Mouse (Mus musculus): Measurements from ENCODE around the gene Axin2. TPM values are rescaled to one million over a fixed set of nuclear protein-coding genes. Genes with fewer than 3 reads are reported as not detected.

Axin2 gene
- polyA plus RNA-seq, 1 experiment from 2014 or later: 20.3 TPM

- WGBS: 62% methylated on average over 7 of the region's 7 CpGs
- ATAC-seq (ENCODE audit: insufficient number of reproducible peaks, low FRiP score, low TSS enrichment, low read depth): no peak
- no peak overlapping the region for H3K4me3 ChIP-seq
- no peaks in the 10 kb centered on the region for H3K27me3 ChIP-seq
- H3K4me1 ChIP-seq: peaks cover 11% of the 10 kb centered on the region; the same call in 1 of the 2 replicates
- no peak overlapping the region for H3K27ac ChIP-seq
- no peaks in the 10 kb centered on the region for H3K36me3 ChIP-seq
- no peaks in the 10 kb centered on the region for H3K9me3 ChIP-seq
- no peak overlapping the region for H3K9ac ChIP-seq
- H3K4me2 ChIP-seq: no peak overlapping the region
Measured at GRCm38 (mm10) chr11:108985836-108986235, 65.7 kb downstream of the Axin2 start.

DNA sequence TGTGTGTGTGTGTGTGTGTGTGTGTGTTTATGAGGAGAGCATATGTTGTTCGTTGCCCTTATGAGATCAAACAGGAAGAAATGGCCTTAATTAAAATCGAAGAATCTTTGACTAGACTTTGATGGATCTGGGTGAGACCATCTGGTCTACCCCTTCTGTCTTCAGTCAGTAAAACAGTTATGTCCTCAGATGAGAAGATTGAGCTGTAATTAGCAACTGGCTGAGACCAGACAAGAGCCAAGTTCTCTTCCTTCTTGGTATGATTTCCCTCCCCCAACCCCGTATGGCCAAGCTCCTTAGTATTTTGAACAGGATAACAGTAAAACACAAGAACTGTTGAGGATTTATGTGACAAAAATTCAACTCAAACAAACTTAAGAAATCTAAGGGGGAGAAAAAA is 67.1 kb downstream of the Axin2 start:
- Histone ChIP-seq H3K4me3 (no peak overlapping the region), H3K4me1 (peaks cover 4% of the 10 kb centered on the region; the same call in 1 of the 2 replicates), H3K4me2 (no peak overlapping the region), H3K9ac (no peak overlapping the region), H3K27ac (no peak overlapping the region), H3K36me3 (no peaks in the 10 kb centered on the region), H3K9me3 (no peaks in the 10 kb centered on the region), H3K27me3 (no peaks in the 10 kb centered on the region)
- WGBS: 38% methylated on average over 3 of the region's 3 CpGs
- ATAC-seq (ENCODE audit: insufficient number of reproducible peaks, low FRiP score, low TSS enrichment, low read depth): no peak

GRCm38 (mm10) chr11:108987705-108988104 is 67.6 kb downstream of the Axin2 start:
- WGBS: 81% methylated on average over 4 of the region's 4 CpGs
- Histone ChIP-seq H3K9ac (no peak overlapping the region), H3K36me3 (no peaks in the 10 kb centered on the region), H3K9me3 (no peaks in the 10 kb centered on the region), H3K27ac (no peak overlapping the region), H3K4me1 (peaks cover 4% of the 10 kb centered on the region; the same call in 1 of the 2 replicates), H3K4me3 (no peak overlapping the region), H3K27me3 (no peaks in the 10 kb centered on the region), H3K4me2 (no peak overlapping the region)
- no peak for ATAC-seq (ENCODE audit: insufficient number of reproducible peaks, low FRiP score, low TSS enrichment, low read depth)

DNA sequence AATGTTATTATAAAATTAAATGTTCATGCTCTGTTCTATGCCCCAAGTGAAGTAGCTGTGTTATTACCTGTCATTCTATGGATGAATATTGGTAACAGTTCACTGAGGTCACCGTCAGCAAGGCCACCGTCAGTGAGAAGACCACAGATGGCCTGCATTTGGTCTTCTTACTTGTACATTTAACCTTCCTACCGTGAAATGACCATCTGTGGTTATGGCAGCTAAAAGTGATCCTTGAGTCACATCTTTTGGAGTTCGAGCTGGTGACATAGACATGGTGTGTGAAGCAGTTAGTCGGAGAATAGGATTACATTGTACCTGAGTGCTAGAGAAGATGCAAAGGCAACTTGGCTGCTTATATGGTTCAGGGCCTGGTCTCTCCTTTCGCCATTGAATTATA is 68.1 kb downstream of the Axin2 start:
- Histone ChIP-seq H3K4me1 (peaks cover 4% of the 10 kb centered on the region; the same call in 1 of the 2 replicates), H3K27me3 (no peaks in the 10 kb centered on the region), H3K4me3 (no peak overlapping the region), H3K27ac (no peak overlapping the region), H3K4me2 (no peak overlapping the region), H3K9ac (no peak overlapping the region), H3K36me3 (no peaks in the 10 kb centered on the region), H3K9me3 (no peaks in the 10 kb centered on the region)
- 87% methylated on average over 6 of the region's 6 CpGs for WGBS
- no peak for ATAC-seq (ENCODE audit: insufficient number of reproducible peaks, low FRiP score, low TSS enrichment, low read depth)

DNA sequence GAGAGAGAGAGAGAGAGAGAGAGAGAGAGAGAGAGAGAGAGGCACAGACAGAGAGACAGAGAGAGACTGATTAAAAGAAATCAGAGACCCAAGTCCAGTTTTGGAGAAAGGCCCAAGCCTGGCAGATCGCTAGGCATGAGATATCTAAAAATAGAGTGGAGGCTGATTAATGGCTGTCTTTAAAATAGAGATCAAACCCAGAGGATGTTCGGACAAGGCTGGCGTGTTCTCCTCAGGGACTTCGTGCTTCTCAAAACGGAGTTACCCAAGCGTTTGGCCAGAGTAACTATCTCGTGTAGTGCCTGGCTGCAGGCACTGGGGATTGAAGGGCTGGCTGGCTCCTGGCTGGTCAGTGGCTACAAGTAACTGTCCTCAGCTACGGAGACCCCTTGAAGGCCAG is 69.8 kb downstream of the Axin2 start:
- no peak overlapping the region for H3K4me3 ChIP-seq
- H3K9me3 ChIP-seq: no peaks in the 10 kb centered on the region
- no peak overlapping the region for H3K9ac ChIP-seq
- H3K27ac ChIP-seq: no peak overlapping the region
- 72% methylated on average over 8 of the region's 8 CpGs for WGBS
- H3K27me3 ChIP-seq: no peaks in the 10 kb centered on the region
- H3K4me2 ChIP-seq: no peak overlapping the region
- no peaks in the 10 kb centered on the region; the same call in 1 of the 2 replicates for H3K4me1 ChIP-seq
- H3K36me3 ChIP-seq: no peaks in the 10 kb centered on the region
- ATAC-seq (ENCODE audit: insufficient number of reproducible peaks, low FRiP score, low TSS enrichment, low read depth): no peak

DNA sequence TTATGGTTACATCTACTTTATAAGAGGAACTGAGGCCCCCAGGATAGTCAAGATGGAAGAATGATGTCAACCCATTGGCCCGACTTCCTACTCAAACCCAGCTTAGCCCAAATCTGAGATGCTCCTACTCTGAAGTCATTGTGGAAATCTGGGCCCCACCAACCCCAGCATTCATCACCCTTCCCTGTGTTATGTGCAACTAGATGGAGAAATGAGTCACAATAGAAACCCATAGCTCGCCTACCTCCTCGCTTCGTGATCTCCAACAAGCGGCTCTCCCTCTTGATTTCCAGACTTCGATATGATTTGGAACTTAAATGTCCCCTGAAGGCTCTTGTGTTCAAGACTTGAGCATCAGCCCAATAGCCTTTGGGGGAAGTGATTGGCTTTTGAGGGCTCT is 73.3 kb downstream of the Axin2 start:
- Histone ChIP-seq H3K4me3 (no peak overlapping the region), H3K4me2 (no peak overlapping the region), H3K4me1 (no peaks in the 10 kb centered on the region), H3K9me3 (no peaks in the 10 kb centered on the region), H3K9ac (no peak overlapping the region), H3K36me3 (no peaks in the 10 kb centered on the region), H3K27ac (no peak overlapping the region), H3K27me3 (no peaks in the 10 kb centered on the region)
- WGBS: 96% methylated on average over 6 of the region's 6 CpGs
- no peak for ATAC-seq (ENCODE audit: insufficient number of reproducible peaks, low FRiP score, low TSS enrichment, low read depth)

DNA sequence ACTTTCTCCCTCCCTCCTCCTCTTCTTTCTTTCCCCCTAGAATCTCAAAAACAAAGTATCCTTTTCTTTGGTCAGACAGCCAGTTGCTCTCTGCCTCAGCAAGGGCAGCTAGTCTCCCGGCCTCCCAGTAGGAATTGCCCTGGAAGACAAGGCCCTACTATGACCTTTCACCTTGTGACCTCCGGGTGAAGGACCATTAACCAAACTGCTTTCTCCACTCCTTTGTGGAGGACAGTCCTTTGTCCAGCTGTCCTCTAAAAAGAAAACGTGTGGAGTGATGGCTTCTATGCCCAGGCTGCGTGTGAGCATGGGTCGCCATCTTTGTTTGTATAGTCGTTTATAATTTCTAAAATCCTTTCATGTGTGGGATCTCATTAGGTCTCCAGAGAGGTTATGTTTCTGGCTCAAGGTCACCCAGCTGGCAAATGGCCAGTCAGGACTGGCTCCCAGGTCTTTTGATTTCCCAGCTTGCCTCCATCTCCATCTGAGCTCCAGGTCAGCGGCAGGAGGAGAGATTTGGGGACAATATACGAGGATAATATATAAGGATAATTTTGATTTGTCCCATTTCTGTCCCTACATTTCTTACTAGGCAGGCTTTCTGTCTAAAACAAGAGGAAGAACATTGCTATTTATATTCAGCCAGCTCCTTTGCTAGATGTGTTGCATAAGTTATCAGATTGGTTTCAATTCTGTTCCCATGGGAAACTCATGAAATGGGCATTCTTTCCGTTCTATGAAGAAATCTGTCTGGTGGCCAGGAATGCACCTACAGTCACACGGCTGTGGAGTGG is 75.2 kb downstream of the Axin2 start:
- H3K9me3 ChIP-seq: no peaks in the 10 kb centered on the region
- H3K4me3 ChIP-seq: no peak overlapping the region
- H3K4me1 ChIP-seq: no peaks in the 10 kb centered on the region
- no peak for ATAC-seq (ENCODE audit: insufficient number of reproducible peaks, low FRiP score, low TSS enrichment, low read depth)
- 73% methylated on average over 10 of the region's 10 CpGs for WGBS
- H3K27me3 ChIP-seq: no peaks in the 10 kb centered on the region
- no peak overlapping the region for H3K9ac ChIP-seq
- H3K27ac ChIP-seq: no peak overlapping the region
- H3K36me3 ChIP-seq: no peaks in the 10 kb centered on the region
- H3K4me2 ChIP-seq: no peak overlapping the region

DNA sequence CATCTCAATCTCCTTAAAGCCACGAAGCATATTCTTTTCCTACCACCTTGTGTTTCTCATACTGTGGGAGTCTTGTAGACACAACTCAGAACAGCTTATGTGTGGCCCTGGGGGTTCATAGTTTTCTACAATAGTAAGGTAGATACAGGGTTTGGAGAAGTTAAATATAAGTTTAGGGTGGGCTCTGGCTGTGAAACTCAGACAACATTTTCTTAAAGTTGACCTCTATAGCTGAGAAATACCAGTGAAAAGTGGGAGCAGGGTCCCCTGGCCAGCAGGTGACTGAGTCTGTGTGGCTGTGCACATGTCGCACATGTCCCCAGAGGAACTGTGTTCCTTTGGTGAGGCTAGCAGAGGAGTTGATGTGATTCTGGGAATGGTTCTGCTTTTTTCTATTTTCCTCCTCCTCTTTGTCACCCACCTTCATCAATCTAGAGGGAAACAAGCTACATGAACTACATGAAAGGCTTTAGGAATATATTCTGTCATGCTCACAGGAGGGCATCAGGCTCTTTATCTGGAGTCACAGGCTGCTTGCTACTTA is 75.9 kb downstream of the Axin2 start:
- WGBS: 80% methylated on average over 2 of the region's 2 CpGs
- Histone ChIP-seq H3K4me2 (no peak overlapping the region), H3K27me3 (no peaks in the 10 kb centered on the region), H3K27ac (no peak overlapping the region), H3K4me1 (no peaks in the 10 kb centered on the region), H3K9ac (no peak overlapping the region), H3K9me3 (no peaks in the 10 kb centered on the region), H3K4me3 (no peak overlapping the region), H3K36me3 (no peaks in the 10 kb centered on the region)
- ATAC-seq (ENCODE audit: insufficient number of reproducible peaks, low FRiP score, low TSS enrichment, low read depth): no peak

DNA sequence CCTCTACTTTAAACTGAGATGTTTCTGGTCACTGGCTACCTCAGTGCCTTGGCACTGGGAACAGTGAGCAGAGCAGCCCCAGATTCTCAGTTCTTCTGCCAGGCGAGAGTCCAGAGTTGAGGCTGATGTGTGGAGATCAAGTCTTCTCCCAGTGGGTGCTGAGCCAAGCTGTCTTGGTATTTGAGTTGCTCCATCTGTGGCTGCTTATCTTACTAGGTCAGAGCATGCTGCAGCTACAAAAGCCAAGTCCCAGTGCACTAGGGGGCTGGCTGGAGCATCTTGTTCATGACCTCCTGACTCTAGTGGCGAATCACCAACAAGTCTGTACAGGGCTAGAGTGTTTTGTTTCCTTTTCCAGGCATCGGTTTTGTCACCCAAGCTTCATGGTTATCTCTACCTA is 77.7 kb downstream of the Axin2 start:
- H3K36me3 ChIP-seq: no peaks in the 10 kb centered on the region
- no peak overlapping the region for H3K27ac ChIP-seq
- H3K9ac ChIP-seq: no peak overlapping the region
- H3K9me3 ChIP-seq: no peaks in the 10 kb centered on the region
- H3K4me2 ChIP-seq: no peak overlapping the region
- H3K27me3 ChIP-seq: no peaks in the 10 kb centered on the region
- no peak for ATAC-seq (ENCODE audit: insufficient number of reproducible peaks, low FRiP score, low TSS enrichment, low read depth)
- no peak overlapping the region for H3K4me3 ChIP-seq
- 93% methylated on average over 3 of the region's 3 CpGs for WGBS
- H3K4me1 ChIP-seq: no peaks in the 10 kb centered on the region

Other genes starting within 250 kb of the Axin2 start
- not detected in 2 replicates for gene E030025P04Rik, start 224.0 kb downstream of the Axin2 start, polyA plus RNA-seq (2015; fragmentation: Nextera tagmentation; extraction: Ambion mirVana)

Data from limb, embryonic 15.5 days (tissue).